Comparison of ENCODE assay signal across 35 mouse cellular contexts in the genomic region with DNA sequence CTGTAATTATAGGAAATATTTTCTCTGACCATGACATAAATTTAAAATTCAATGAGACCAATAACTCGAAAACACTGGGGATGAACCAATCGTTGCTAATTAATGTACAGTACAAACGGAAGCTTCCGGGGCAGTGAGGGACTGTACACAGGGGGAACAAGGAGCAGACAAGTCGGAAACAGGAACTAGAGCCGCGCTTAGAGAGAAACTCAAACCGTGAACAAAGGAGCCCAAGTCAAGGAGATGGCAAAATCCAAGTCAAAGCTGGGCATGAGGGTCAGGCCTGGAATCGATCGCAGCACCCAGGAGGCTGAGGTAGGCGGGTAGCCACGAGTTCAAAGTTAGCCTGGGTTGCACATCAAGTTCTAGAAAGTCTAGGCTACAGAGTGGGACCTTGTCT.
"Had no signal": no experiment of that assay in that cellular context is flagged by ENCODE, and none has a peak within 500 bp of the region (broad histone marks: within the 10 kb centered on the region; RNA-seq: fewer than 3 reads in every experiment).

No protein-coding gene starts in this region.

- H3K27me3 ChIP-seq: intestine, embryonic 15.5 days had no signal

- DNase-seq: heart, postnatal 10 days; heart, postnatal 36 days; heart, postnatal 4 days; kidney, adult 11 months; kidney, adult 18-20 months; kidney, adult 2 months; kidney, adult 8-10 months; kidney, adult 9 months; kidney, postnatal 10 days; kidney, postnatal 14 days; kidney, postnatal 25 days; kidney, postnatal 36 days; kidney, postnatal 4 days; layer of hippocampus, adult 9-11 months; layer of hippocampus, postnatal 36 days had no signal

- ATAC-seq: hindbrain, embryonic 16.5 days; hindbrain, postnatal 0 days; inflammation-experienced regulatory T-cells, adult 6 months; intestine, embryonic 15.5 days; intestine, embryonic 16.5 days; intestine, postnatal 0 days had no signal

- H3K9me3 ChIP-seq: heart, embryonic 10.5 days; heart, embryonic 12.5 days; heart, embryonic 13.5 days; heart, embryonic 15.5 days; hindbrain, embryonic 10.5 days; hindbrain, embryonic 12.5 days; hindbrain, embryonic 13.5 days; hindbrain, embryonic 15.5 days; intestine, embryonic 15.5 days; kidney, embryonic 15.5 days had no signal

- H3K4me1 ChIP-seq: hindbrain, embryonic 12.5 days; hindbrain, embryonic 15.5 days had no signal

- H3K9ac ChIP-seq: heart, embryonic 12.5 days; heart, embryonic 13.5 days; heart, embryonic 15.5 days; hindbrain, embryonic 12.5 days; hindbrain, embryonic 13.5 days; hindbrain, embryonic 14.5 days; hindbrain, embryonic 15.5 days; intestine, embryonic 15.5 days; kidney, embryonic 15.5 days had no signal

- H3K36me3 ChIP-seq: heart, embryonic 10.5 days; heart, embryonic 12.5 days; heart, embryonic 13.5 days; heart, embryonic 15.5 days; hindbrain, embryonic 10.5 days; hindbrain, embryonic 12.5 days; hindbrain, embryonic 13.5 days; hindbrain, embryonic 15.5 days; intestine, embryonic 15.5 days; kidney, embryonic 15.5 days had no signal

- H3K27ac ChIP-seq: heart, embryonic 10.5 days; heart, embryonic 13.5 days; heart, embryonic 15.5 days; hindbrain, embryonic 10.5 days; hindbrain, embryonic 12.5 days; hindbrain, embryonic 13.5 days; hindbrain, embryonic 14.5 days; hindbrain, embryonic 15.5 days; hindbrain, postnatal 0 days; intestine, embryonic 15.5 days; kidney, embryonic 15.5 days; kidney, postnatal 0 days; layer of hippocampus, adult 2 months; left cerebral cortex, adult 2 months had no signal

- H3K4me3 ChIP-seq: heart, embryonic 10.5 days; heart, embryonic 12.5 days; heart, embryonic 13.5 days; heart, embryonic 15.5 days; hindbrain, embryonic 10.5 days; hindbrain, embryonic 12.5 days; hindbrain, embryonic 13.5 days; hindbrain, embryonic 15.5 days; intestine, embryonic 15.5 days; kidney, embryonic 15.5 days; layer of hippocampus, adult 2 months; left cerebral cortex, adult 2 months had no signal

- H3K4me2 ChIP-seq: heart, embryonic 11.5 days; heart, embryonic 12.5 days; heart, embryonic 13.5 days; heart, embryonic 15.5 days; hindbrain, embryonic 12.5 days; hindbrain, embryonic 13.5 days; hindbrain, embryonic 14.5 days; hindbrain, embryonic 15.5 days; intestine, embryonic 15.5 days; kidney, embryonic 15.5 days had no signal
